Mouse (Mus musculus) midbrain, embryonic 13.5 days (tissue): ENCODE measurements around the gene Gnptg. TPM values are rescaled to one million over a fixed set of nuclear protein-coding genes. Genes with fewer than 3 reads are reported as not detected.
A peak's percentile ranks its signal among the peaks of the same experiment; 100 is the strongest.

Experiments used
- microRNA-seq: library from miRNA; unstranded; fragments of <30 nt; microRNA quantifications from one replicate; pipeline ENCODE4, GENCODE M21; 2016
- polyA plus RNA-seq: library from polyadenylated mRNA; unstranded; fragments of >200 nt; fragmentation: Nextera tagmentation; extraction: Ambion mirVana; gene quantifications from 2 replicates; pipeline ENCODE4 v1.2.1, GENCODE M21; 2015

The Gnptg gene
- polyA plus RNA-seq, 1 experiment from 2014 or later: 86.0 TPM

Small RNAs within 50 kb of the gene (microRNA-seq; reads per million reads assigned to microRNA genes)
- gene Mir3547: 3.9 reads per million, percentile 16 among the genes with 10 or more reads in this experiment

Other genes with a start within 250 kb of the Gnptg start
- 7.0 and 8.2 TPM in 2 replicates for gene Cramp1l, start 224.3 kb downstream of the Gnptg start, polyA plus RNA-seq
- gene Ift140, start 224.0 kb downstream of the Gnptg start, polyA plus RNA-seq: 19.1 and 19.8 TPM in 2 replicates
- 9.4 and 10.8 TPM in 2 replicates for gene Tmem204, start 156.5 kb downstream of the Gnptg start, polyA plus RNA-seq
- gene Telo2, start 124.2 kb downstream of the Gnptg start, polyA plus RNA-seq: 45.3 and 48.0 TPM in 2 replicates
- gene Ptx4, start 119.4 kb downstream of the Gnptg start, polyA plus RNA-seq: not detected in 2 replicates
- 29.1 and 29.7 TPM in 2 replicates for gene Clcn7, start 106.7 kb downstream of the Gnptg start, polyA plus RNA-seq
- gene Ccdc154, start 77.7 kb downstream of the Gnptg start, polyA plus RNA-seq: not detected in 2 replicates
- gene Gm38655, start 64.7 kb downstream of the Gnptg start, polyA plus RNA-seq: not detected in 2 replicates
- 36.1 and 37.1 TPM in 2 replicates for gene BC003965, start 55.6 kb downstream of the Gnptg start, polyA plus RNA-seq
- 13.0 and 13.4 TPM in 2 replicates for gene Unkl, start 51.7 kb downstream of the Gnptg start, polyA plus RNA-seq
- gene Tsr3, start within 50 bp of the Gnptg start, polyA plus RNA-seq: 61.1 and 63.1 TPM in 2 replicates
- 8.7 and 9.2 TPM in 2 replicates for gene Baiap3, start 16.2 kb upstream of the Gnptg start, polyA plus RNA-seq
- gene Ube2i, start 34.5 kb upstream of the Gnptg start, polyA plus RNA-seq: 672 and 679 TPM in 2 replicates
- not detected in 2 replicates for gene Prss34, start 58.3 kb upstream of the Gnptg start, polyA plus RNA-seq
- not detected in 2 replicates for gene Prss28, start 68.5 kb upstream of the Gnptg start, polyA plus RNA-seq
- gene Prss29, start 78.5 kb upstream of the Gnptg start, polyA plus RNA-seq: not detected in 2 replicates
- gene Tpsab1, start 105.4 kb upstream of the Gnptg start, polyA plus RNA-seq: not detected in 2 replicates
- not detected in 2 replicates for gene Tpsb2, start 126.2 kb upstream of the Gnptg start, polyA plus RNA-seq
- gene Tpsg1, start 129.1 kb upstream of the Gnptg start, polyA plus RNA-seq: 1.1 TPM in 1 of 2 replicates, not detected in the other
- gene Cacna1h, start 193.7 kb upstream of the Gnptg start, polyA plus RNA-seq: 8.6 and 11.5 TPM in 2 replicates
- gene Tekt4, start 214.5 kb upstream of the Gnptg start, polyA plus RNA-seq: 0.50 and 0.81 TPM in 2 replicates